Mouse (Mus musculus) midbrain, embryonic 16.5 days (tissue): ENCODE measurements at regions not wholly inside any gene's neighbourhood (a gene's known extent, or its start where the extent isn't known, plus 50 kb on each side); places are given as distances from the start of the nearest gene placed in this dataset.

ENCODE experiments used
- ATAC-seq: fragments of 200-750 bp; cut with Nextera tagmentation; 2 replicates; pipeline ENCODE4 v1.8.0; 2017; ENCODE audit warnings: moderate TSS enrichment
- H3K27ac ChIP-seq: fragments of 300-500 bp; sonication (generic); 2 replicates; pipeline ENCODE4 v1.5.1; 2014; ENCODE audit warnings: mild to moderate bottlenecking, low read length, mixed read lengths
- H3K27me3 ChIP-seq: fragments of 300-500 bp; sonication (generic); 2 replicates; pipeline ENCODE4 v1.6.1; 2014; ENCODE audit warnings: low read depth, low read length, mixed read lengths; ENCODE audit not compliant: control insufficient read depth, insufficient read depth
- H3K36me3 ChIP-seq: fragments of 300-500 bp; sonication (generic); 2 replicates; pipeline ENCODE4 v1.6.1; 2014; ENCODE audit warnings: mild to moderate bottlenecking, low read length, moderate library complexity, mixed read lengths; ENCODE audit not compliant: control insufficient read depth, insufficient read depth
- H3K4me1 ChIP-seq: fragments of 300-500 bp; sonication (generic); 2 replicates; pipeline ENCODE4 v1.6.1; 2014; ENCODE audit warnings: mild to moderate bottlenecking, low read length, mixed read lengths; ENCODE audit not compliant: control insufficient read depth, insufficient read depth
- H3K4me2 ChIP-seq: fragments of 300-500 bp; sonication (generic); 2 replicates; pipeline ENCODE4 v1.6.1; 2014; ENCODE audit warnings: mild to moderate bottlenecking, low read length, mixed read lengths
- H3K4me3 ChIP-seq: fragments of 300-500 bp; sonication (generic); 2 replicates; pipeline ENCODE4 v1.5.1; 2014; ENCODE audit warnings: low read depth, mild to moderate bottlenecking, low read length, moderate library complexity, mixed read lengths
- H3K9ac ChIP-seq: fragments of 300-500 bp; sonication (generic); 2 replicates; pipeline ENCODE4 v1.6.1; 2014; ENCODE audit warnings: low read depth, low read length, mixed read lengths
- H3K9me3 ChIP-seq: fragments of 300-500 bp; sonication (generic); replicated peaks from 2 replicates; pipeline ENCODE4 v1.6.1; 2014; ENCODE audit warnings: mild to moderate bottlenecking, low read length, mixed read lengths; ENCODE audit not compliant: control insufficient read depth, poor library complexity, severe bottlenecking
- WGBS: fragments of 180-500 bp; shearing (Covaris S2); extraction: QIAGEN DNeasy Blood & Tissue Kit; methylation state at CpG from one replicate; pipeline ENCODE4 v1.1.7; 2014; 5-methylcytosine and 5-hydroxymethylcytosine counted together

DNA sequence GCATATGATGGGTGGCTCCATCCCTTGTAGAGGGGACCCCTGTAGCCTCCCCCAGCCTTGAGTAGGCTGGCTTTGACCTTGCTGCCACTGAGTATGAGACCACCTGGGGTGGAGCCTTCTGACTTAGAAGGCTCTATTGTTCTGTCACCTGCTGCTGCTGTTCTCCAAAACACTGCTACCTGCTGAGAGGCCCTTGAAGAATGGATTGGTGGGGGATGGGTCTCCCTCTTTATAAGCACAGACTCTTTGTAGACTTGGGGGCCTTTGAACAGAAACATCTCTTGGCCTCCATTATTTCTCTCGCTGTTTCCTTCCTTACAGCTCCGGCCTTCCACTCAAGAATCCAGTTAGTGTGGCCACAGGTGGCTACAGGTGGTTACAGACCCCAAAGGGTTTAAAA lies 576.1 kb upstream of the 4930452B06Rik start:
- H3K9ac ChIP-seq = no peak overlapping the region
- no peaks in the 10 kb centered on the region for H3K27me3 ChIP-seq
- 23% methylated on average over 2 of the region's 2 CpGs for WGBS
- no peaks in the 10 kb centered on the region for H3K9me3 ChIP-seq
- no peak for ATAC-seq
- no peak overlapping the region for H3K4me2 ChIP-seq
- no peak overlapping the region for H3K27ac ChIP-seq
- H3K4me1 ChIP-seq = no peaks in the 10 kb centered on the region
- no peak overlapping the region for H3K4me3 ChIP-seq
- no peaks in the 10 kb centered on the region for H3K36me3 ChIP-seq

DNA sequence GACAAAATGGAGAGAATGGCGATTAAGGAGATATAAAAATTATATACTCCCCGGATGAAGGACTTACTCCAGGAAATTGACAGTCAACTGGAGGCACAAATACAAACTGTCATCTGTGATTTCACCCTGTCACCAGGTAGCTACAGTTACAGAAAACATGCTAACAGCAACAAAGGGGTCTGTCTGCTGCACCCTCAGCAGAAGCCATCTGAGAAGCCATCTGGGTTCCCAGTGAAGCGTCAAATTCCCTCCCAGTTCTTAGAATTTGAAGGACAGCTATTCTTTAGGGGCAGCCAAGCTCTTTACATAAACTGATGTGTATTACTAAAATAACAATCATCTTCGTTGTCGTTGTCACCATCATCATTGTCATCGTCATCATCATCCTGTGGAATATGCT lies 561.6 kb upstream of the 4930452B06Rik start:
- no peak for ATAC-seq
- Histone ChIP-seq H3K9ac (no peak overlapping the region), H3K4me2 (no peak overlapping the region), H3K27me3 (no peaks in the 10 kb centered on the region), H3K4me3 (no peak overlapping the region), H3K4me1 (no peaks in the 10 kb centered on the region), H3K36me3 (no peaks in the 10 kb centered on the region), H3K27ac (no peak overlapping the region), H3K9me3 (no peaks in the 10 kb centered on the region)
- WGBS = 78% methylated on average over 6 of the region's 6 CpGs

DNA sequence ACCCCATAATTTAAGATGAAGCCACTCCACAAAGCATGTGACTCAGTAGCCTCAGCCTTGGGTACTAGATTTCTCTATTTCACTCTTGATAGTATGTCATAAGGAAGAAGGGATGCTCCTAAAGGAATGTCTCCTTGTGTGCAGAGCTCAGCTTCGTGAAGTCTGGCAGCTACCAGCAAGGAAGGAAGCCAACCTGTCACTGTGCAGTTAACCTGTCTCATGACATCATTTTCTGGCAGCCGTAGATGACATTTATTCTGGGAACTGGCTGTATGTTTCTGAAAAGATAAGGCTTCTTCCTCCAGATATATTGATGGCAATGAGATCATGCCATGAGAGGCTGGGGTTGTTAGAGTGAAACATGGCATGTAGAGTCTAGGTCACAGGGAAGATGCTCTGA lies 534.2 kb upstream of the 4930452B06Rik start:
- Histone ChIP-seq H3K9me3 (no peaks in the 10 kb centered on the region), H3K27me3 (no peaks in the 10 kb centered on the region), H3K9ac (no peak overlapping the region), H3K27ac (no peak overlapping the region), H3K4me1 (no peaks in the 10 kb centered on the region), H3K4me2 (no peak overlapping the region), H3K36me3 (no peaks in the 10 kb centered on the region), H3K4me3 (no peak overlapping the region)
- no peak for ATAC-seq
- 89% methylated on average over 2 of the region's 2 CpGs for WGBS

DNA sequence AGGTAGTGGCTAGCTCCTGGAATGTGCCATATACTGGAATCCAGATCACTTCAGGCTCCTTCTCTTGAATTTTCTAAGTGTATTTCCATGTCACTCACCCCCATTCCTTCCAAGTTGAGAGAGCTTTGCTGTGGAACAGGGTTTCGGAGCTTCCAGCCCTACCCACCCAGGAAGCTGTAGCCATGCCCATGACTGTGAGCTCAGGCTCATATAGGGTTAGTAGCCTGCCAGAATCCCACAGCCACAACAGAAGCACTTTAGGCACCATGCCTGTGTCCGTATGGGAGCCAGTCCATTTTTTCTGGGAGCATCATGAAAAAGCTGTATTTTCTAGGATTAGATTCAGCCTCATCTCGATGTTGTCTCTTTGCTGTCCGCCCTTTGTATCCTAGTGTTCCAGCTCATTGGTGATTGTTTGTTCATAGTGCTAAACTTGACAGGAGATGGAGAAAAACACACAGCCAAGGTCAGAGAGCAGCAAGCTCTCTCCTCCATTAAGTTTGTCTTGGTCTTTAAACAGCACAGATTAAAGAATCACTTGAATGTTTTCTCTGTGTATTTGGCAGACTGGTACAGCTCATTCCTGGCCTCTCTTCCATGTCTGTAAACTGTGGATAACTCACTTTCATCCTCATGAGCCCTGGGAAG lies 526.2 kb upstream of the 4930452B06Rik start:
- ATAC-seq = no peak
- H3K4me2 ChIP-seq = no peak overlapping the region
- H3K36me3 ChIP-seq = no peaks in the 10 kb centered on the region
- H3K9me3 ChIP-seq = no peaks in the 10 kb centered on the region
- no peaks in the 10 kb centered on the region for H3K27me3 ChIP-seq
- H3K9ac ChIP-seq = no peak overlapping the region
- H3K4me1 ChIP-seq = no peaks in the 10 kb centered on the region
- H3K27ac ChIP-seq = no peak overlapping the region
- 77% methylated on average over 4 of the region's 4 CpGs for WGBS
- H3K4me3 ChIP-seq = no peak overlapping the region

DNA sequence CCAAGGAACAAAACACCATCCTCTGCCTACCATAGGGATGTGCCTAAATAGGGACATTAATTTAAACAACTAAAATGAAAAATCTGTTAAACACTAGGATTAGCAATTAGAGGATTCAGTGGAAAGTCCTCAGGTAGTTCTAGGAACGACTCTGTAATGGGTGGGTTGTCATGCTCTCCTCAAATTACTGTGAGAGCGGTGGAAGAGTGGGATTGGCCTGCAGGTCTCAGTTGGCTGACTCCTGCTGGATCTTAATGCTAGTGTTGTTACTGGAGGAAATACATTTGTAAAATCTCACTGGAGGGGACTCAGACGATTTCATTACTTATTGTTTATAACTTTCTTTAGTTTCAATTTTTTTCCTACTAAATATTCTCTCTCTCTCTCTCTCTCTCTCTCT lies 525.6 kb upstream of the 4930452B06Rik start:
- no peak overlapping the region for H3K4me2 ChIP-seq
- 74% methylated on average over 3 of the region's 3 CpGs for WGBS
- ATAC-seq = no peak
- no peak overlapping the region for H3K9ac ChIP-seq
- H3K27me3 ChIP-seq = no peaks in the 10 kb centered on the region
- H3K4me1 ChIP-seq = no peaks in the 10 kb centered on the region
- no peaks in the 10 kb centered on the region for H3K36me3 ChIP-seq
- no peak overlapping the region for H3K4me3 ChIP-seq
- no peak overlapping the region for H3K27ac ChIP-seq
- no peaks in the 10 kb centered on the region for H3K9me3 ChIP-seq

DNA sequence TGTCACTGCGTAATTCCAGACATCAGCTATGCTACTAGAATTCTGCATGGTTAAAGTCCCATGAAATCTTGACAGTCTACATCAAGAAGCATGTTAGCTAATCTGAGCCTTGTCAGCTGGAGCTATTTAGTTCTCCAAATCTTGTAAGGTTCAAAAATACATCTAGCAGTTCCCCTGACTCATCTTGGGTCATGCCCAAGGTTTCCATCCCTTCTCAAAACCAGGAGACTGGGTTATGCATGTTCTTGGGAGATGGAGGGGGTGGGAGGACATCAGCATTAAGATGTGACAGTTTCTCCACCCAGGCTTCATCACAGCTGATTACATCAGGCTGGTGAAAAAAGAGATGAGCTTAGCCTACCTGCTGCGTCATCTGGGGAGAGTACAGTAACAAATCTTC lies 495.3 kb upstream of the 4930452B06Rik start:
- H3K9me3 ChIP-seq = no peaks in the 10 kb centered on the region
- no peak overlapping the region for H3K4me3 ChIP-seq
- no peaks in the 10 kb centered on the region for H3K27me3 ChIP-seq
- no peak overlapping the region for H3K27ac ChIP-seq
- no peaks in the 10 kb centered on the region for H3K4me1 ChIP-seq
- no peak overlapping the region for H3K9ac ChIP-seq
- WGBS = 88% methylated on average over 2 of the region's 2 CpGs
- no peak overlapping the region for H3K4me2 ChIP-seq
- no peaks in the 10 kb centered on the region for H3K36me3 ChIP-seq
- no peak for ATAC-seq

DNA sequence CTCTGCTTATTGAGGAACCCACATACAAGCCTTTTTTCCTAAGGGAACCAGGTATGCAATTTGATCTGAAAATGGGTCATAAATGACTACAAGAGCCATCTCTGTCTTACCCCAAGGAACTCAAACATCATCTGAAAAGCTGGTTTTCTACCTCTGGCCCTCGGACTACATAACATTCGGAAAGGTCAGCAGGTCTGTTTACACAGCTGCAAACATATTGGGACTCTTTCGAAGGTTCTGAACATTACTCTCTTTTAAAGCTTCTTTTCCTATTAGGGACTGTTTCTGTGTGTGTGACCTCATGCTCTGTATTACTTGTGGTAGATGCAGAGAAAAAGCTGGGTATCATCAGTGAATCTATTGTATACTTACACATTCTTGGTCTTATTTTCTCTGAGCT lies 491.9 kb upstream of the 4930452B06Rik start:
- Histone ChIP-seq H3K9me3 (no peaks in the 10 kb centered on the region), H3K4me2 (no peak overlapping the region), H3K27me3 (no peaks in the 10 kb centered on the region), H3K9ac (no peak overlapping the region), H3K4me3 (no peak overlapping the region), H3K4me1 (no peaks in the 10 kb centered on the region), H3K27ac (no peak overlapping the region), H3K36me3 (no peaks in the 10 kb centered on the region)
- ATAC-seq = no peak
- 83% methylated on average over 3 of the region's 3 CpGs for WGBS

DNA sequence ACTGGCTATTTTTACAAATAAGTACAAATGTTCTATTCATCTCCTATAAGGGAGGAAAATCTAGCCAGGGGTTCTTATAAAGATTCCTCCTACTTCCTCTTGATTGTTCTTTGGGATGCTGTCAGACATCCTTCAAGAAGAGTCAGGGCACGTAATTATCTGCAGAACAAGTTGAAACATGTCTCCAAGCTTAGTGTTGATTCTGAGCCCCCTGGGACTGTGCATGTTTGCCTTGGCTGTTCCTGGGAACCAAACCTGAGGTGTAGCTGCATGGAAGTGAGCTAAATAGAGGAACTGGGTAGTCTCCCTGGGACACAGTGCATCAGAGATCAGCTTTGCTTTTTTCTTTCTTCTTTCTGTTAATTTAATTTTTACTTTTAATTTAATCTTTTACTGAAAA lies 484.8 kb upstream of the 4930452B06Rik start:
- Histone ChIP-seq H3K27ac (no peak overlapping the region), H3K4me3 (no peak overlapping the region), H3K9me3 (no peaks in the 10 kb centered on the region), H3K27me3 (no peaks in the 10 kb centered on the region), H3K4me2 (no peak overlapping the region), H3K36me3 (no peaks in the 10 kb centered on the region), H3K4me1 (no peaks in the 10 kb centered on the region), H3K9ac (no peak overlapping the region)
- no peak for ATAC-seq
- WGBS = 65% methylated on average over 1 of the region's 1 CpGs

DNA sequence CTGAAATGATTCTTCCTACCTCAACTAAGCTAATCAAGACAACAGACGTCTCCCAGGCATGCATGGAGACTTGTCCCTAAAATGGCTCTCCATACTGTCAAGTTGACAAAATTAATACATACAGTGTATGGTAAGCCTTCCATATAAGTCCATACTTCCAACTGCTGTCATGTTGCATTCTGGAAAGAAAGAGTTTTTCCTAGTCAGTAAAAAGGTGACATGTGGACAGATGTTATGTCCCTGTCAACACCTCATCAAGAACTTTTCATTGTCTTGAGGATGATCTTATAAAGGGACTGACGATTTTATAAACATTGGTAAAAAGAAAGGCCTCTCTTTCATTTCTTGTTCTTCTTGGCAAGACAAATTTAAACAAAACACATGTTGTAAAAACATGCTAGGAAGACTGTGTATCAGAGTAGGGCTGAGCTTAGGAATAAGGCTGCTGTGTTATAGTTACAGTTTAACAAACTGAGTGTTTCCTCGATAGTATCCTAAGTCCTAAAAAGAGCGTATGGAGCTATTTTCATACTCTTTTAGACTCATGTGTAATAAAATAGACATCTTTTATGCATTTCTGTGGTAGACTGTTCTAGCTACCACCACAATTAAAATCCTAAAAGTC lies 480.7 kb upstream of the 4930452B06Rik start:
- no peak for ATAC-seq
- no peaks in the 10 kb centered on the region for H3K36me3 ChIP-seq
- no peak overlapping the region for H3K4me2 ChIP-seq
- no peak overlapping the region for H3K9ac ChIP-seq
- no peak overlapping the region for H3K27ac ChIP-seq
- 87% methylated on average over 4 of the region's 4 CpGs for WGBS
- H3K9me3 ChIP-seq = no peaks in the 10 kb centered on the region
- no peak overlapping the region for H3K4me3 ChIP-seq
- no peaks in the 10 kb centered on the region for H3K4me1 ChIP-seq
- no peaks in the 10 kb centered on the region for H3K27me3 ChIP-seq
